Mouse (Mus musculus) brain, embryonic 14.5 days (tissue): ENCODE results near the gene 1700011M02Rik. TPM values are rescaled to one million over a fixed set of nuclear protein-coding genes. Genes with fewer than 3 reads are reported as not detected.
"Not testable (repeated sequence)": the region's sequence is repeated elsewhere in the genome, so short reads cannot be mapped to it uniquely, and the experiment has no call there.

Source experiments
- DNase-seq: peaks from one replicate; pipeline ENCODE4 v3.0.0-alpha.2; 2011; ENCODE audit warnings: low read depth
- CTCF ChIP-seq: fragments of 200-500 bp; IDR thresholded peaks from 2 replicates; pipeline ENCODE4 v1.5.1; 2012; ENCODE audit warnings: inconsistent platforms, mild to moderate bottlenecking, moderate library complexity, borderline replicate concordance; ENCODE audit not compliant: insufficient read depth, insufficient read length; ENCODE audit errors: extremely low read depth
- POLR2A ChIP-seq: fragments of 200-500 bp; IDR thresholded peaks from 2 replicates; pipeline ENCODE4 v1.6.1; 2012; ENCODE audit warnings: mild to moderate bottlenecking, inconsistent platforms, borderline replicate concordance; ENCODE audit not compliant: poor library complexity, insufficient read depth, insufficient read length, severe bottlenecking; ENCODE audit errors: extremely low read depth
- polyA plus RNA-seq: library from polyadenylated mRNA; depleted of rRNA; stranded (reverse); fragments of >200 nt; gene quantifications from 2 replicates; pipeline ENCODE4 v1.2.3, GENCODE M21; 2012; rRNA removed

Gene 1700011M02Rik
- not detected in 2 replicates for polyA plus RNA-seq

- DNase-seq: not testable (repeated sequence)
Measured at GRCm38 (mm10) chrX:102908587-102908986, at the start of gene 1700011M02Rik, which contains the start of gene Dmrtc1a. Gene 1700011M02Rik (plus strand): TSS chrX:102908905. Gene Dmrtc1a (minus strand): TSS chrX:102908687.

GRCm38 (mm10) chrX:102867871-102868270 lies 40.8 kb upstream of the 1700011M02Rik start, which contains the start of gene 1700031F05Rik:
Gene 1700031F05Rik (minus strand): TSS chrX:102867971.
- TF ChIP-seq POLR2A (no peak), CTCF (no peak)
- no peak for DNase-seq

- not testable (repeated sequence) for DNase-seq
Measured at GRCm38 (mm10) chrX:102914823-102915222, 6.1 kb downstream of the 1700011M02Rik start.

- peak; percentile 36 for DNase-seq
- TF ChIP-seq CTCF: peak; percentile 28; the same call in 1 of the 2 replicates
Measured at GRCm38 (mm10) chrX:102926707-102927106, 18.0 kb downstream of the 1700011M02Rik start.

GRCm38 (mm10) chrX:102928072-102928471 lies 19.4 kb downstream of the 1700011M02Rik start, which contains the start of gene 1700018G05Rik:
Gene 1700018G05Rik (plus strand): TSS chrX:102928372.
- DNase-seq: not testable (repeated sequence)

GRCm38 (mm10) chrX:102932992-102933570 lies 24.4 kb downstream of the 1700011M02Rik start:
- no peak for TF ChIP-seq POLR2A
- DNase-seq: peak; percentile 1

- peak; percentile 59 for DNase-seq
- peak; percentile 74 for TF ChIP-seq CTCF
- peak; percentile 52; the same call in 1 of the 2 replicates for TF ChIP-seq POLR2A
Measured at GRCm38 (mm10) chrX:102933571-102934394, 25.1 kb downstream of the 1700011M02Rik start.

- DNase-seq: no peak
- TF ChIP-seq POLR2A: no peak
- TF ChIP-seq CTCF: no peak
Measured at GRCm38 (mm10) chrX:102934395-102934764, 25.7 kb downstream of the 1700011M02Rik start.

- DNase-seq: no peak
- TF ChIP-seq CTCF: no peak
- TF ChIP-seq POLR2A: no peak
Measured at GRCm38 (mm10) chrX:102936743-102937142, 28.0 kb downstream of the 1700011M02Rik start.

GRCm38 (mm10) chrX:102950136-102950535 lies 41.4 kb downstream of the 1700011M02Rik start:
- DNase-seq: not testable (repeated sequence)

- peak; percentile 60 for DNase-seq
- TF ChIP-seq CTCF: peak; percentile 57; the same call in 1 of the 2 replicates
- TF ChIP-seq POLR2A: no peak
Measured at GRCm38 (mm10) chrX:102958917-102959316, 50.2 kb downstream of the 1700011M02Rik start.

Other genes with a start within 250 kb of the 1700011M02Rik start
- gene Gm3880, start 221.9 kb upstream of the 1700011M02Rik start, polyA plus RNA-seq: not detected in 2 replicates
- gene Gm9112, start 201.3 kb upstream of the 1700011M02Rik start, polyA plus RNA-seq: not detected in 2 replicates
- not detected in 2 replicates for gene Dmrtc1b, start 201.0 kb upstream of the 1700011M02Rik start, polyA plus RNA-seq
- not detected in 2 replicates for gene Dmrtc1c1, start 105.9 kb upstream of the 1700011M02Rik start, polyA plus RNA-seq
- gene Dmrtc1c2, start 54.3 kb upstream of the 1700011M02Rik start, polyA plus RNA-seq: not detected in 2 replicates
- not detected in 2 replicates for gene 1700031F05Rik, start 40.9 kb upstream of the 1700011M02Rik start, polyA plus RNA-seq
- gene Dmrtc1a, start 218 bp upstream of the 1700011M02Rik start, polyA plus RNA-seq: 1.0 and 1.2 TPM in 2 replicates
- gene 1700018G05Rik, start 19.5 kb downstream of the 1700011M02Rik start, polyA plus RNA-seq: not detected in 2 replicates